Mouse (Mus musculus): ENCODE data around the gene Elavl2. TPM values are rescaled to one million over a fixed set of nuclear protein-coding genes. Genes with fewer than 3 reads are reported as not detected.
"Not testable (repeated sequence)": the region's sequence is repeated elsewhere in the genome, so short reads cannot be mapped to it uniquely, and the experiment has no call there.

The Elavl2 gene
- polyA plus RNA-seq, 1 experiment from 2014 or later, result 118 TPM

- Histone ChIP-seq H3K9me3 (no peaks in the 10 kb centered on the region), H3K36me3 (peaks cover 5% of the 10 kb centered on the region; the same call in 1 of the 2 replicates), H3K27ac (no peak overlapping the region), H3K4me3 (no peak overlapping the region), H3K27me3 (replicated peaks) (no peaks in the 10 kb centered on the region), H3K4me1 (no peaks in the 10 kb centered on the region), H3K9ac (no peak overlapping the region), H3K4me2 (replicated peaks) (no peak overlapping the region)
- ATAC-seq (ENCODE audit: low FRiP score, low read depth), result no peak
Measured at GRCm38 (mm10) chr4:91297706-91298105, 102.9 kb downstream of the Elavl2 start.

- no peak for ATAC-seq (ENCODE audit: low FRiP score, low read depth)
- no peak overlapping the region for H3K27ac ChIP-seq
- WGBS, result 82% methylated on average over 4 of the region's 4 CpGs
- no peaks in the 10 kb centered on the region for H3K27me3 ChIP-seq (replicated peaks)
- H3K4me1 ChIP-seq, result no peaks in the 10 kb centered on the region
- no peaks in the 10 kb centered on the region for H3K9me3 ChIP-seq
- H3K4me3 ChIP-seq, result no peak overlapping the region
- H3K36me3 ChIP-seq, result peaks cover 5% of the 10 kb centered on the region; the same call in 1 of the 2 replicates
- no peak overlapping the region for H3K9ac ChIP-seq
- no peak overlapping the region for H3K4me2 ChIP-seq (replicated peaks)
Measured at GRCm38 (mm10) chr4:91295317-91295716, 105.3 kb downstream of the Elavl2 start.

GRCm38 (mm10) chr4:91291526-91291925 lies 109.1 kb downstream of the Elavl2 start:
- Histone ChIP-seq H3K27me3 (replicated peaks) (no peaks in the 10 kb centered on the region), H3K4me2 (replicated peaks) (no peak overlapping the region), H3K9ac (no peak overlapping the region), H3K9me3 (no peaks in the 10 kb centered on the region), H3K4me1 (no peaks in the 10 kb centered on the region), H3K36me3 (no peaks in the 10 kb centered on the region), H3K4me3 (no peak overlapping the region), H3K27ac (no peak overlapping the region)
- 83% methylated on average over 1 of the region's 1 CpGs for WGBS
- no peak for ATAC-seq (ENCODE audit: low FRiP score, low read depth)

GRCm38 (mm10) chr4:91290373-91290772 lies 110.2 kb downstream of the Elavl2 start:
- Histone ChIP-seq H3K4me3 (no peak overlapping the region), H3K36me3 (no peaks in the 10 kb centered on the region), H3K4me2 (replicated peaks) (no peak overlapping the region), H3K9me3 (no peaks in the 10 kb centered on the region), H3K4me1 (no peaks in the 10 kb centered on the region), H3K27ac (no peak overlapping the region), H3K9ac (no peak overlapping the region), H3K27me3 (replicated peaks) (no peaks in the 10 kb centered on the region)
- WGBS, result 83% methylated on average over 1 of the region's 1 CpGs
- no peak for ATAC-seq (ENCODE audit: low FRiP score, low read depth)

- H3K4me1 ChIP-seq, result no peaks in the 10 kb centered on the region
- H3K4me3 ChIP-seq, result no peak overlapping the region
- 67% methylated on average over 1 of the region's 1 CpGs for WGBS
- H3K27me3 ChIP-seq (replicated peaks), result no peaks in the 10 kb centered on the region
- no peak overlapping the region for H3K4me2 ChIP-seq (replicated peaks)
- ATAC-seq (ENCODE audit: low FRiP score, low read depth), result no peak
- H3K27ac ChIP-seq, result no peak overlapping the region
- H3K9me3 ChIP-seq, result no peaks in the 10 kb centered on the region
- no peaks in the 10 kb centered on the region for H3K36me3 ChIP-seq
- H3K9ac ChIP-seq, result no peak overlapping the region
Measured at GRCm38 (mm10) chr4:91289151-91289550, 111.4 kb downstream of the Elavl2 start.

- no peaks in the 10 kb centered on the region for H3K36me3 ChIP-seq
- 92% methylated on average over 1 of the region's 1 CpGs for WGBS
- no peak overlapping the region for H3K4me2 ChIP-seq (replicated peaks)
- no peaks in the 10 kb centered on the region for H3K27me3 ChIP-seq (replicated peaks)
- no peak overlapping the region for H3K27ac ChIP-seq
- no peak for ATAC-seq (ENCODE audit: low FRiP score, low read depth)
- no peaks in the 10 kb centered on the region for H3K4me1 ChIP-seq
- H3K9me3 ChIP-seq, result no peaks in the 10 kb centered on the region
- no peak overlapping the region for H3K4me3 ChIP-seq
- H3K9ac ChIP-seq, result no peak overlapping the region
Measured at GRCm38 (mm10) chr4:91268390-91268789, 132.2 kb downstream of the Elavl2 start.

GRCm38 (mm10) chr4:91263733-91264440 lies 136.7 kb downstream of the Elavl2 start:
- Histone ChIP-seq H3K9me3 (no peaks in the 10 kb centered on the region), H3K4me1 (no peaks in the 10 kb centered on the region), H3K4me2 (replicated peaks) (no peak overlapping the region), H3K27me3 (replicated peaks) (no peaks in the 10 kb centered on the region), H3K36me3 (0 out of 2 replicates have a peak, but pooled peaks cover 6% of the 10 kb centered on the region), H3K4me3 (no peak overlapping the region), H3K27ac (no peak overlapping the region), H3K9ac (no peak overlapping the region)
- 91% methylated on average over 19 of the region's 19 CpGs for WGBS
- no peak for ATAC-seq (ENCODE audit: low FRiP score, low read depth)

- Histone ChIP-seq H3K4me2 (replicated peaks) (no peak overlapping the region), H3K27ac (no peak overlapping the region), H3K9me3 (no peaks in the 10 kb centered on the region), H3K4me3 (no peak overlapping the region), H3K27me3 (replicated peaks) (no peaks in the 10 kb centered on the region), H3K4me1 (no peaks in the 10 kb centered on the region), H3K9ac (no peak overlapping the region), H3K36me3 (0 out of 2 replicates have a peak, but pooled peaks cover 6% of the 10 kb centered on the region)
- 90% methylated on average over 8 of the region's 8 CpGs for WGBS
- no peak for ATAC-seq (ENCODE audit: low FRiP score, low read depth)
Measured at GRCm38 (mm10) chr4:91262839-91263238, 137.7 kb downstream of the Elavl2 start.

GRCm38 (mm10) chr4:91260622-91261021 lies 140.0 kb downstream of the Elavl2 start:
- no peak overlapping the region for H3K4me3 ChIP-seq
- H3K4me2 ChIP-seq (replicated peaks), result no peak overlapping the region
- no peaks in the 10 kb centered on the region for H3K4me1 ChIP-seq
- no peak overlapping the region for H3K27ac ChIP-seq
- H3K36me3 ChIP-seq, result 0 out of 2 replicates have a peak, but pooled peaks cover 6% of the 10 kb centered on the region
- WGBS, result 91% methylated on average over 4 of the region's 4 CpGs
- no peak overlapping the region for H3K9ac ChIP-seq
- no peaks in the 10 kb centered on the region for H3K9me3 ChIP-seq
- H3K27me3 ChIP-seq (replicated peaks), result no peaks in the 10 kb centered on the region
- no peak for ATAC-seq (ENCODE audit: low FRiP score, low read depth)

GRCm38 (mm10) chr4:91248650-91249049 lies 151.9 kb downstream of the Elavl2 start:
- no peaks in the 10 kb centered on the region for H3K27me3 ChIP-seq (replicated peaks)

GRCm38 (mm10) chr4:91245136-91245535 lies 155.4 kb downstream of the Elavl2 start:
- H3K9me3 ChIP-seq; H3K4me2 ChIP-seq (replicated peaks); H3K27me3 ChIP-seq (replicated peaks); H3K4me3 ChIP-seq; ATAC-seq (ENCODE audit: low FRiP score, low read depth); H3K36me3 ChIP-seq; H3K4me1 ChIP-seq; H3K9ac ChIP-seq; H3K27ac ChIP-seq: not testable (repeated sequence)
- 84% methylated on average over 6 of the region's 8 CpGs for WGBS

More at GRCm38 (mm10) chr4:91248650-91249049, 151.9 kb downstream of the Elavl2 start:
- H3K36me3 ChIP-seq, result peaks cover 5% of the 10 kb centered on the region; the same call in 1 of the 2 replicates
- no peak overlapping the region for H3K4me3 ChIP-seq
- 71% methylated on average over 1 of the region's 1 CpGs for WGBS
- ATAC-seq (ENCODE audit: low FRiP score, low read depth), result no peak
- H3K9me3 ChIP-seq, result no peaks in the 10 kb centered on the region
- H3K4me1 ChIP-seq, result no peaks in the 10 kb centered on the region
- no peak overlapping the region for H3K4me2 ChIP-seq (replicated peaks)
- H3K9ac ChIP-seq, result no peak overlapping the region
- H3K27ac ChIP-seq, result no peak overlapping the region

- ATAC-seq (ENCODE audit: low FRiP score, low read depth), result no peak
- no peak overlapping the region for H3K4me2 ChIP-seq (replicated peaks)
- no peaks in the 10 kb centered on the region for H3K9me3 ChIP-seq
- no peak overlapping the region for H3K4me3 ChIP-seq
- no peak overlapping the region for H3K9ac ChIP-seq
- WGBS, result 87% methylated on average over 9 of the region's 9 CpGs
- no peaks in the 10 kb centered on the region for H3K4me1 ChIP-seq
- H3K36me3 ChIP-seq, result peaks cover 5% of the 10 kb centered on the region; the same call in 1 of the 2 replicates
- no peaks in the 10 kb centered on the region for H3K27me3 ChIP-seq (replicated peaks)
- no peak overlapping the region for H3K27ac ChIP-seq
Measured at GRCm38 (mm10) chr4:91244554-91244953, 156.0 kb downstream of the Elavl2 start.

GRCm38 (mm10) chr4:91243896-91244295 lies 156.7 kb downstream of the Elavl2 start:
- Histone ChIP-seq H3K9me3 (no peaks in the 10 kb centered on the region), H3K4me3 (no peak overlapping the region), H3K9ac (no peak overlapping the region), H3K4me1 (no peaks in the 10 kb centered on the region), H3K27me3 (replicated peaks) (no peaks in the 10 kb centered on the region), H3K27ac (no peak overlapping the region), H3K36me3 (peaks cover 5% of the 10 kb centered on the region; the same call in 1 of the 2 replicates), H3K4me2 (replicated peaks) (no peak overlapping the region)
- 96% methylated on average over 4 of the region's 4 CpGs for WGBS
- no peak for ATAC-seq (ENCODE audit: low FRiP score, low read depth)

Data from neural tube, embryonic 12.5 days (tissue).